Mouse (Mus musculus): ENCODE measurements at regions not wholly inside any gene's neighbourhood (a gene's known extent, or its start where the extent isn't known, plus 50 kb on each side); places are given as distances from the start of the nearest gene placed in this dataset.

DNA sequence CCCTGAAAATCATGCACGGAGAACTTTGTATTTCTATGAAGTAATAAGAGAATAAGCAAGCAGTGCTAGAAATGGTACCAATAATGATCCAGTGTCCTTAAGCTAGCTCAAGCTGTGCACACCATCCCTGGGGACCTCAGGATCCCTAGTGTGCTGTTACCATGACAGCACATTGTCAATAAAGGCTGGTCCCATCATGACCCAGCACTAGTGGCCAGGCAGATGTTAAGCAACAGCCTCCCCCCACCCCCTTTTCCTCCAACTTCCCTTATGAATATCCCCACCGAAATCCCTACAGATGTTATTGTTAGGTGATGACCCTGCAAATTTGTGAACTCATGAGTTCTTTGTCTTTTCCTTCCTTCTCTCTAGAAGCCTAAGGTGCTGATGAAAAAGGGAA lies 160.9 kb upstream of the Ednrb start:
- no peak for TF ChIP-seq CTCF (IDR thresholded peaks at IDR 0.05; ENCODE audit: low read depth, low read length)
- TF ChIP-seq POLR2A (IDR thresholded peaks at IDR 0.05; ENCODE audit: insufficient read depth, low read length) = no peak
- no peak for TF ChIP-seq EP300 (IDR thresholded peaks at IDR 0.05; ENCODE audit: insufficient read depth, low read depth, low read length)
